Comparison of ENCODE assay signal across 7 mouse cellular contexts in genomic region chr3:123508675-123509376, GRCm38 (mm10).
A peak's percentile ranks its signal among the peaks of the same experiment; 100 is the strongest.
DNase-seq lines count a peak whose midpoint lies in the region; ATAC-seq and TF ChIP-seq lines count a peak whose summit lies in the region.

No protein-coding gene starts in this region.

- no peaks in the 10 kb centered on the region for H3K27me3 ChIP-seq in lung, embryonic 14.5 days (ENCODE audit: insufficient read depth, low read length)
- no peaks in the 10 kb centered on the region for H3K27me3 ChIP-seq in limb, embryonic 15.5 days

- DNase-seq in lung, embryonic 14.5 days: peak; percentile 73
- no peak for DNase-seq in lung, adult 18-20 months
- peak; percentile 70 for DNase-seq in brain, adult 2 months (ENCODE audit: low read depth, low spot score)
- DNase-seq in retina, postnatal 1 day: peak; percentile 66
- no peak for DNase-seq in Muller cell, postnatal 12 days (ENCODE audit: inconsistent ontology term)

- under 1% methylated on average over 36 of the region's 36 CpGs for WGBS in lung, embryonic 14.5 days
- under 1% methylated on average over 36 of the region's 36 CpGs for WGBS in limb, embryonic 15.5 days

- H3K36me3 ChIP-seq in lung, embryonic 14.5 days (ENCODE audit: insufficient read depth): peaks cover 11% of the 10 kb centered on the region
- peaks cover 7% of the 10 kb centered on the region; the same call in 1 of the 2 replicates for H3K36me3 ChIP-seq in limb, embryonic 15.5 days

- H3K4me2 ChIP-seq in lung, embryonic 14.5 days: peak overlapping the region; percentile 66
- H3K4me2 ChIP-seq in limb, embryonic 15.5 days: peak overlapping the region; percentile 64

- peak overlapping the region; percentile 99 for H3K27ac ChIP-seq in lung, embryonic 14.5 days (ENCODE audit: low read depth)
- peak overlapping the region; percentile 98 for H3K27ac ChIP-seq in embryonic fibroblast, embryonic 13.5 days (ENCODE audit: insufficient read depth, low read length)
- H3K27ac ChIP-seq in limb, embryonic 15.5 days: peak overlapping the region; percentile 100

- peak; percentile 55 for TF ChIP-seq CTCF in lung, embryonic 14.5 days (IDR thresholded peaks at IDR 0.05; ENCODE audit: low read depth)
- no peak for TF ChIP-seq CTCF in embryonic fibroblast, embryonic 13.5 days (IDR thresholded peaks at IDR 0.05; ENCODE audit: borderline replicate concordance, insufficient read depth, low read length)

- peak overlapping the region; percentile 62 for H3K4me3 ChIP-seq in lung, embryonic 14.5 days (ENCODE audit: low read depth, low read length)
- peak overlapping the region; percentile 55 for H3K4me3 ChIP-seq in embryonic fibroblast, embryonic 13.5 days (ENCODE audit: insufficient read depth, low read length)
- peak overlapping the region; percentile 67 for H3K4me3 ChIP-seq in limb, embryonic 15.5 days

- peaks cover 4% of the 10 kb centered on the region; the same call in 1 of the 2 replicates for H3K4me1 ChIP-seq in lung, embryonic 14.5 days (ENCODE audit: insufficient read depth)
- peaks cover 8% of the 10 kb centered on the region for H3K4me1 ChIP-seq in embryonic fibroblast, embryonic 13.5 days (ENCODE audit: control insufficient read depth, insufficient read depth, low read length)
- peaks cover 15% of the 10 kb centered on the region for H3K4me1 ChIP-seq in limb, embryonic 15.5 days

- no peaks in the 10 kb centered on the region for H3K9me3 ChIP-seq in lung, embryonic 14.5 days (ENCODE audit: low read depth, low read length)
- H3K9me3 ChIP-seq in limb, embryonic 15.5 days: no peaks in the 10 kb centered on the region

- peak; percentile 49; the same call in 1 of the 2 replicates for TF ChIP-seq POLR2A in embryonic fibroblast, embryonic 13.5 days (IDR thresholded peaks at IDR 0.05; ENCODE audit: low read depth, low read length)

- peak; percentile 75 for ATAC-seq in lung, embryonic 14.5 days (ENCODE audit: insufficient read depth)
- peak; percentile 61; the same call in 1 of the 2 replicates for ATAC-seq in limb, embryonic 15.5 days (ENCODE audit: insufficient number of reproducible peaks, low FRiP score, low TSS enrichment, low read depth)

- peak overlapping the region; percentile 82 for H3K9ac ChIP-seq in lung, embryonic 14.5 days
- H3K9ac ChIP-seq in limb, embryonic 15.5 days: peak overlapping the region; percentile 96

Comparison
In these comparisons a context has a peak if more than half of its experiments do, and no peak if none do; other contexts are left out.
1. DNase-seq: peak in lung, embryonic 14.5 days (single experiment), brain, adult 2 months (single experiment) and retina, postnatal 1 day (single experiment); none in lung, adult 18-20 months (0 of 2) and Muller cell, postnatal 12 days (single experiment).
2. Peak in every context shown above with its lines, with median percentiles within 50 percentile points of each other: H3K27ac ChIP-seq and H3K4me3 ChIP-seq.